Mouse (Mus musculus) erythroblast, embryonic 14.5 days (primary cell): ENCODE results near the gene Rad51b.

Experiments
- GATA1 ChIP-seq: IDR thresholded peaks from 2 replicates; pipeline ENCODE4 v1.6.1; 2012; ENCODE audit warnings: low read length, inconsistent platforms, mixed read lengths
- TAL1 ChIP-seq: IDR thresholded peaks from 3 replicates; pipeline ENCODE4 v1.6.1; 2012; ENCODE audit warnings: low read length, inconsistent platforms, mixed read lengths

- TF ChIP-seq TAL1: no peak
- no peak for TF ChIP-seq GATA1
These were observed 217.6 kb downstream of the Rad51b start for GRCm38 (mm10) chr12:79514680-79515079.
